Mouse (Mus musculus) macrophage (primary cell): ENCODE data around the gene D13Ertd608e. TPM values are rescaled to one million over a fixed set of nuclear protein-coding genes. Genes with fewer than 3 reads are reported as not detected.
"Not testable (repeated sequence)": the region's sequence is repeated elsewhere in the genome, so short reads cannot be mapped to it uniquely, and the experiment has no call there.

ENCODE experiments used
- H3K27ac ChIP-seq: fragments of 350-480 bp; formaldehyde crosslinking; 2 replicates; pipeline ENCODE4 v1.9.0; 2021
- H3K36me3 ChIP-seq: fragments of 350-480 bp; formaldehyde crosslinking; 2 replicates; pipeline ENCODE4 v1.9.0; 2021; ENCODE audit errors: inconsistent target
- H3K4me3 ChIP-seq: fragments of 350-480 bp; formaldehyde crosslinking; 2 replicates; pipeline ENCODE4 v1.9.0; 2021; ENCODE audit errors: inconsistent target
- H3K79me2 ChIP-seq: fragments of 350-480 bp; formaldehyde crosslinking; 2 replicates; pipeline ENCODE4 v1.9.0; 2021; ENCODE audit errors: inconsistent target
- WGBS: methylation state at CpG from one replicate; pipeline ENCODE4 v1.1.7; 2026; ENCODE audit warnings: inconsistent platforms; ENCODE audit not compliant: missing documents; 5-methylcytosine and 5-hydroxymethylcytosine counted together
- polyA plus RNA-seq: library from polyadenylated mRNA; stranded (reverse); fragments of 250-400 nt; gene quantifications from 3 replicates; pipeline ENCODE4 v1.2.4, GENCODE M21; 2018; ENCODE audit warnings: inconsistent platforms
- total RNA-seq, 78 experiments: library from RNA; depleted of rRNA; stranded (reverse); fragments of 250-400 nt; gene quantifications; 1 replicate in 9 of 78; 2 replicates in 24 of 78; 3 replicates in 43 of 78; 4 replicates in 2 of 78; pipeline ENCODE4 v1.2.4; 2018; ENCODE audit warnings: inconsistent platforms in 56 of 78

Gene D13Ertd608e
- not detected for total RNA-seq (2018; cell fraction: chromatin; rRNA removed)
- under 1 TPM in 1 of 26 experiments, not detected in 25; 0.74 TPM for total RNA-seq (2018; cell fraction: cytosol; rRNA removed)
- total RNA-seq (2018; cell fraction: nucleus; rRNA removed) = 1 to 10 TPM in 1 of 26 experiments, not detected in 25; 1.3 TPM
- polyA plus RNA-seq = 0.54 TPM in 1 of 3 replicates, not detected in the others

DNA sequence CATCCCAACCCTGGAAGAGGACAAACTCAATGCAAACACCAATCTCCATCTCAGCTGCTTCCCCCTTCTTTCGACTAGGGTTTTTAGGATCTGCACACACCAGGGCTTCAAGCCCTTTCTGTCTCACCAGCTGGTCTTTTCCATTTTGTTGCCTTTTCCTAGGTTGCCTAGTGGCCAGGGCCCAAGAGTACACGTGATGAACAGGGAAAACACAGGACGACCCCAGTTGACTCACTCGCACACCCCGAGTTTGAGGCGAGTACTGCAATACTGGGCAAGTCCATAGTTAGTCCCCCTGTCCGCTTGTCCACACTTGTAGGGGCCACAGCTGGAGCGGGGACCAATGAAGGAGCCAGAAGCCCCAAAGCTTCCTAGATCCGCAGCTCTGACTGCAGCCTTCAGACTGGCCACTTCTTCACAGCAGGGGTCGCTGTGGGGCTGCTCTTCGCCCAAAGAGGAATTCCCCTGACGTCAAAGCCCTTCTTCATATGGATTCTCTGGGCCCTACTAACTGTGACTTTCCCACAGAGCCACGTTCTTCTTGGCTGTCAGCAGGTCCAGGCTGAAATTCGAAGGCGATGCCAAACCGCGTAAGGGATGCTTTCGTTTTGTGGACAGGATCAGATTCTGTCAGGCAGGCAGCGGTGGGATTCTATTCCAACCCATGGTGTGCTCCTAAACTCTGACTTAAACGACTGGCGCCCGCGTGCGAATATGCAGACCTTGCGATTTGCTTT is at the start of gene D13Ertd608e:
D13Ertd608e (plus strand) TSS at position 687 of the 737 bp plus-strand sequence.
- H3K4me3 ChIP-seq, H3K36me3 ChIP-seq, H3K27ac ChIP-seq, H3K79me2 ChIP-seq: not testable (repeated sequence)
- 23% methylated on average over 15 of the region's 25 CpGs for WGBS

DNA sequence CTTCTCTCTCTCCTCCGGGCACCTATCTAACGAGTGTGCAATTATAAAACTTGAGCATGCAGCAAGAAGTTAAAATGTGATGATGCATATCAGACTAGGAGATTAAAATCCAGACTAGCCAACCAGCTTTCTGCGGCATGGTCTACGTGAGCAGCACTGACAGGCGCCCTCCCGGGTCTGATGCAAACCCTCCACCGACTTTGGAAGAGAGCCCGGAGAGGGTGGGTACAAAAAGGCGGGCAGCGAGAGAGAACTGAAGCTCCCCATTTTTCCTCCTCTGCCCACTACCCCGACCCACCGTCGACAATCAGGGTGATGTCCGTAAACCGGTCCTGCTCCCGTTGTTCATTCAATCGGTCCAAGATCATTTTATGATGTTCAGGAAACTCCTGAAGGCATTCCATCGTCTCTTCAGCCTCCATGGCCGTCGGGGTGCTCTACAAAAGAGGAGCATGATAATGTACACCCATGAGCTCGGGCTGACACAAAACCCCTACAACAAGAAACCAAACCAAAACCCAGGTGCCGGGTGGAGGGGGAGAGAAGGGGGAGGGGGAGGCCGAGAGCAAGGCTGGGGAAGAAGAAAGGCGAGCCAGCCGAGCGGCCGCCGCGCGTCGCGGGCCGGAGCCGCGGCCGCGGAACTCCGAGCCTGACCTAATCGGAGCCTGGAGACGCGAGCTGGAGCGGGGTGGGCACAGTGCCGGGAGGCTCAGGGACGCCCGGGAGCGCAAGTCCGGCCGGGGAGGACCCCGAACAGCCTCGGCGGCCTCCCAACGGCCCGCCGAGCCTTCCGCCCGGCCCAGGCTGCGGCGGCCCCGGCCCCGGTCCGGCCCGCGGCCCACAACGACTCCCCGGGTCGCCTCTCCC is 45.7 kb upstream of the D13Ertd608e start:
- Histone ChIP-seq H3K4me3 (peak overlapping the region; percentile 65), H3K79me2 (peaks cover 19% of the 10 kb centered on the region; the same call in 1 of the 2 replicates), H3K27ac (peak overlapping the region; percentile 32), H3K36me3 (peaks cover 14% of the 10 kb centered on the region; the same call in 1 of the 2 replicates)
- WGBS = 3% methylated on average over 56 of the region's 66 CpGs

DNA sequence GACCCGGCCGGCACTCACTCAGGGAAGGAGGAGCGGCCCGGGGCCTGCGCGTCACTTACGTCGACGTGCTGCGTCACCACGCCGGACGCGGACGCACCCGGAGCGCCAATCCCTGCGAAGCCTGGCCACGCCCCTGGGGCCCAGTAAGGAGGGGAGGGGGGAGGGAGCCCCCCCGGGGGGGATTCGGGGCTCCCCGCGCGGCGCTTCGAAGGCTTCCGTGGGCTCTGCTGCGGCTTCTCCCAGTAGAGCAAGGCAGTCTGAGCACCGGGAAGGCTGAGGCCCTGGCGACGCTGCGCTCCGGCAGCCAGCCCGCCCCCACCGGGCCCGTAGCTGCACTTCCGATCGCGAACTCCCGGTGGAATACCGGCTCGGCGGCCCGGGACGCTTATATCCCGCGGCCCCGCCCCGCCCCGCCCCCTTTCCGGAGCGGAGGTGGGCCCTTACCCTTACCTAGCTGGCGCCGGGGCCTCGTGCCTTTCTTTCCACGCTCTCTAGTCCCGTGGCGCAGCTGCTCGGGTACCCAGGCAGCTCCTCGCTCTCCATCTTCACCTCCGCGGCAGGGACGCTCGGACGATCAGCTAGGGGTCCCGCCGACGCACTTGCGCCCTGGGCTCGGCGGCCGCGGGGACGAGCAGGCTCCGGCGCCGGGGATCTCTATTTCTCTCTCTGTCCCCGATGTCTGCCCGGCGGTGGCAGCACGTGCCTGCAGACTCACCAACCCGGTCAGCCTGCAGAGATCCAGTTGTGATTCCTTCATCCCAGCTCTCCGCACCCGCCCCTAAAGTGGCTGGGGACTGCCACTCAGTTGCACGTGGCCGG is 44.8 kb upstream of the D13Ertd608e start, which contains the start of gene Zfp131:
Zfp131 (minus strand) TSS at position 129 of the 819 bp plus-strand sequence.
- Histone ChIP-seq H3K27ac (peak within 1 kb of the TSS; percentile 32), H3K36me3 (0 out of 2 replicates have a peak, but pooled peaks cover 6% of the 10 kb centered on the region), H3K79me2 (peaks cover 19% of the 10 kb centered on the region; the same call in 1 of the 2 replicates), H3K4me3 (peak within 1 kb of the TSS; percentile 65)
- WGBS = under 1% methylated on average over 64 of the region's 86 CpGs

- WGBS = 5% methylated on average over 17 of the region's 18 CpGs
- H3K79me2 ChIP-seq = peaks cover 19% of the 10 kb centered on the region; the same call in 1 of the 2 replicates
- peak overlapping the region; percentile 45 for H3K4me3 ChIP-seq
- H3K36me3 ChIP-seq = 0 out of 2 replicates have a peak, but pooled peaks cover 6% of the 10 kb centered on the region
- no peak overlapping the region for H3K27ac ChIP-seq
These were observed 44.1 kb upstream of the D13Ertd608e start for GRCm38 (mm10) chr13:119791580-119792135.

DNA sequence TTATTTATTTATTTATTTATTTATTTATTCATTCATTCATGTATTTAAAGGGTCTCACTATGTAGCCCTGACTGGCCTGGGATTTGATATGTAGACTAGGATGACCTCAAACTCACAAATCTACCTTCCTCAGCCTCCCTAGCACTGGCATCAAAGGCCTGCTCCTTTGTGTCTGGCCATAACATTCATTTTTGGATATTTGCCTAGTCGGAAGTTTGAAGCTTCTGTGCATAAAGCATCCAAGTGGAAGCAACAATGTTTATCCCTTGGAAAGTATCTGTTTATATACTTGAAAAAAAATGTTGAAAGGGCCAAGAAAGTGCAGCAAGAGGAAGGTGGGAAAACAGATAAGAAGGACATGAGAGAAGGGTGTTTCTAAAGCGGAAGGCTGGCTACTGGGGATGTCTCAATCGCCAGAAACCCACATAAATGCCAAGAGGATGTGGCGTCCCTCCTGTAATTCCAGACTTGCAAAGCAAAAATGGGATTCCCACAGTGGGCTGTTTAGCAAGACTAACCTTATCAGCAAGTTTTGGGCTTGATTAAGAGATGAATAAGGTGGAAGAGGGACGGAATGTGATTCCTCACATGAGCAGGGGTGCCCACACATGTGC is 42.9 kb upstream of the D13Ertd608e start:
- 53% methylated on average over 5 of the region's 5 CpGs for WGBS
- Histone ChIP-seq H3K79me2 (peaks cover 19% of the 10 kb centered on the region; the same call in 1 of the 2 replicates), H3K4me3 (no peak overlapping the region), H3K36me3 (no peaks in the 10 kb centered on the region), H3K27ac (no peak overlapping the region)

DNA sequence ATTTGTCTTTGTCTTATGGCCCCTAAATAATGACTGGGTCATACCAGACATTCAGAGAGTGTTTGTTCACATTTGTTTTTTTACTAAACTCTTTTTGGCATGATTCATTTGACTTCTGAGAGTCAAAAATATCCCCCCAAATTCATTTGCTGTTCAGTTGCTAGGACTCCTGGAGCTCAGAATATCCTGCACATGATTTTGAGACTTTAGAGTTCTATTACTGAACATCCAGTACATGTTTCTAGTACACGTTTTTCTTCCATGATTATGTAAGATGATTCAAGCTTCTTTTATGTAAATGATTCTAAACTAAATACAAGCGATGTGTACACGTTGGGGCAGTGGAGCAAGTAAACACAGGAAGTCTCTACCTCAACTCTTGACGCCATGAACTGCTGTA is 38.1 kb upstream of the D13Ertd608e start:
- Histone ChIP-seq H3K4me3 (no peak overlapping the region), H3K36me3 (no peaks in the 10 kb centered on the region), H3K27ac (no peak overlapping the region), H3K79me2 (no peaks in the 10 kb centered on the region)
- 66% methylated on average over 4 of the region's 4 CpGs for WGBS

GRCm38 (mm10) chr13:119808937-119809336 is 26.9 kb upstream of the D13Ertd608e start:
- Histone ChIP-seq H3K79me2 (no peaks in the 10 kb centered on the region), H3K36me3 (no peaks in the 10 kb centered on the region), H3K27ac (no peak overlapping the region), H3K4me3 (no peak overlapping the region)
- 5% methylated on average over 2 of the region's 2 CpGs for WGBS

- Histone ChIP-seq H3K27ac (no peak overlapping the region), H3K79me2 (no peaks in the 10 kb centered on the region), H3K4me3 (no peak overlapping the region), H3K36me3 (no peaks in the 10 kb centered on the region)
- 96% methylated on average over 8 of the region's 9 CpGs for WGBS
These were observed 25.8 kb upstream of the D13Ertd608e start for GRCm38 (mm10) chr13:119810031-119810430.

DNA sequence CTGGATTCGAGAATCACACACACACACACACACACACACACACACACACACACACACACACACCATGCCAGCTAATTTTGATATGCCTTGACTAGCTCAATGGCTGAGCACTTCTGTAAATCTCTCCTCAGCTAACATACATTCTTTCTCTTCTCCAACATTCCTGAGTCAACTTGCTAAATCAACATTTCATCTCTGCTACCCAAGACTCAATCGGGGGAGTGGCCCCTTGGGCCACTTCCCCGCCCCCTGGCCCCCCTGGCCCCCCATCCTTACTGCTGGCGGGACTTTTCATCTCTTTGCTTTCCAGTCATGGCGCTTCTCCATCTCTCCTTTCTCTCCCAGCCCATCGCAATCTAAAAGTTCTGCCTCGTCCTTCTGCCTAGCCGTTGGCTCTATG is 19.0 kb upstream of the D13Ertd608e start:
- Histone ChIP-seq H3K4me3 (no peak overlapping the region), H3K27ac (no peak overlapping the region), H3K36me3 (no peaks in the 10 kb centered on the region), H3K79me2 (no peaks in the 10 kb centered on the region)
- 77% methylated on average over 4 of the region's 8 CpGs for whole genome bisulfite sequencing

DNA sequence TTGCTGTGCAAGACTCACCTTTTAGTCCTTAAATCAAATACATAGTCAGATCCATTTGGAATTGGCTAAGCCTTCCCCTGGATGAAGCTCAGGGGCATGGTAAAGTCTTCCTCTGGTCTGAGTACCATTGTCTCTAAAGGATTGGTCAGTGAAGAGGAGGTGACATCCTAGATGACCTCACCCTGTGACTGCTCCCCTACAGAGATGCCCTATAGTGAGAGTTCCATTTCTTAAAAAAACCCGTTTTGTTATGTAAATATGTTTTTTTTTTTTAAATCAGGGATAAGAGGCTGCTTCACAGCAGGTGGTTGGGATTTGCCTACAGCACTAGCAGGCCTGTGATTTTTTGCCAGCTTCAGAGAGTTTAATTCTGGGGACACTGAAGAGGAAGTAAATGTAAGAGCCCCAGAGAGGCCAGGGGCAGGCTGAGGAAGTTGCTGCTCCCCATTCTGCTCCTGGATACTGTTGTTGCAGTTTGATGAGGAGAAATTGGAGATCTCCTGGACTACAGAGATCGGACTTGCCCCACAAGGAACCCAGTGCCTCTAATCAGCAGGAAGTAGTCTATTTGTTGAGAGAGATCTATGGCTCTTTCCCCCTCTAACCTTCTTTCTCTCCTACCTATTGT is 18.1 kb upstream of the D13Ertd608e start:
- 35% methylated on average over 2 of the region's 2 CpGs for WGBS
- H3K79me2 ChIP-seq = no peaks in the 10 kb centered on the region
- no peaks in the 10 kb centered on the region for H3K36me3 ChIP-seq
- no peak overlapping the region for H3K27ac ChIP-seq
- no peak overlapping the region for H3K4me3 ChIP-seq

DNA sequence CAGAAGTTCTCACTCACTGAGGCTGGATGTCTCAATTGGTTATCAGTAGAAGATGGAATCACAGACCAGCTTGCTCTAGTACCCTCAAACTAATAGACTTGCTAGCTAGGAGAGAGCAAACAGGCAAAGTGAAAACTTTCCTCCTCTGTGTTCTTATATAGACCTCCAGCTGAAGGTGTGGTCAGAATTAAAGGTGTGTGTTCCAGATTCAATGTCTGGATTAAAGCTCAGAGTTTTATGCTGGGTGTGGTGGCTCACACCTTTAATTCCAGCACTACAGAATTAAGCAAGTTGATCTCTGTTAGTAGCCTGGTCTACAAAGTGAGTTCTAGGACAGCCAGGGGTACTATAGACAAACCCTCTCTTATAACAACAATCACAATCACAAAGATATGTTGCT is 5.7 kb upstream of the D13Ertd608e start, which contains the start of gene AF067063:
AF067063 (minus strand) TSS at position 101 of the 400 bp plus-strand sequence.
- H3K4me3 ChIP-seq, H3K36me3 ChIP-seq, H3K27ac ChIP-seq, H3K79me2 ChIP-seq: not testable (repeated sequence)

GRCm38 (mm10) chr13:119836324-119836811 is 562 bp downstream of the D13Ertd608e start:
- H3K27ac ChIP-seq, H3K36me3 ChIP-seq, H3K4me3 ChIP-seq, H3K79me2 ChIP-seq: not testable (repeated sequence)
- 10% methylated on average over 15 of the region's 23 CpGs for WGBS
